Mouse (Mus musculus) midbrain, embryonic 16.5 days (tissue): ENCODE data around the gene Plce1. TPM values are rescaled to one million over a fixed set of nuclear protein-coding genes. Genes with fewer than 3 reads are reported as not detected.

ENCODE experiments used
- ATAC-seq: fragments of 200-750 bp; cut with Nextera tagmentation; 2 replicates; pipeline ENCODE4 v1.8.0; 2017; ENCODE audit warnings: moderate TSS enrichment
- H3K27ac ChIP-seq: fragments of 300-500 bp; sonication (generic); 2 replicates; pipeline ENCODE4 v1.5.1; 2014; ENCODE audit warnings: mild to moderate bottlenecking, low read length, mixed read lengths
- H3K27me3 ChIP-seq: fragments of 300-500 bp; sonication (generic); 2 replicates; pipeline ENCODE4 v1.6.1; 2014; ENCODE audit warnings: low read depth, low read length, mixed read lengths; ENCODE audit not compliant: control insufficient read depth, insufficient read depth
- H3K36me3 ChIP-seq: fragments of 300-500 bp; sonication (generic); 2 replicates; pipeline ENCODE4 v1.6.1; 2014; ENCODE audit warnings: mild to moderate bottlenecking, low read length, moderate library complexity, mixed read lengths; ENCODE audit not compliant: control insufficient read depth, insufficient read depth
- H3K4me1 ChIP-seq: fragments of 300-500 bp; sonication (generic); 2 replicates; pipeline ENCODE4 v1.6.1; 2014; ENCODE audit warnings: mild to moderate bottlenecking, low read length, mixed read lengths; ENCODE audit not compliant: control insufficient read depth, insufficient read depth
- H3K4me2 ChIP-seq: fragments of 300-500 bp; sonication (generic); 2 replicates; pipeline ENCODE4 v1.6.1; 2014; ENCODE audit warnings: mild to moderate bottlenecking, low read length, mixed read lengths
- H3K4me3 ChIP-seq: fragments of 300-500 bp; sonication (generic); 2 replicates; pipeline ENCODE4 v1.5.1; 2014; ENCODE audit warnings: low read depth, mild to moderate bottlenecking, low read length, moderate library complexity, mixed read lengths
- H3K9ac ChIP-seq: fragments of 300-500 bp; sonication (generic); 2 replicates; pipeline ENCODE4 v1.6.1; 2014; ENCODE audit warnings: low read depth, low read length, mixed read lengths
- H3K9me3 ChIP-seq: fragments of 300-500 bp; sonication (generic); replicated peaks from 2 replicates; pipeline ENCODE4 v1.6.1; 2014; ENCODE audit warnings: mild to moderate bottlenecking, low read length, mixed read lengths; ENCODE audit not compliant: control insufficient read depth, poor library complexity, severe bottlenecking
- WGBS: fragments of 180-500 bp; shearing (Covaris S2); extraction: QIAGEN DNeasy Blood & Tissue Kit; methylation state at CpG from one replicate; pipeline ENCODE4 v1.1.7; 2014; 5-methylcytosine and 5-hydroxymethylcytosine counted together
- polyA plus RNA-seq: library from polyadenylated mRNA; unstranded; fragments of >200 nt; fragmentation: Nextera tagmentation; extraction: Ambion mirVana; gene quantifications from 2 replicates; pipeline ENCODE4 v1.2.1, GENCODE M21; 2015

Gene Plce1
- polyA plus RNA-seq, 1 experiment from 2014 or later = 4.4 TPM

DNA sequence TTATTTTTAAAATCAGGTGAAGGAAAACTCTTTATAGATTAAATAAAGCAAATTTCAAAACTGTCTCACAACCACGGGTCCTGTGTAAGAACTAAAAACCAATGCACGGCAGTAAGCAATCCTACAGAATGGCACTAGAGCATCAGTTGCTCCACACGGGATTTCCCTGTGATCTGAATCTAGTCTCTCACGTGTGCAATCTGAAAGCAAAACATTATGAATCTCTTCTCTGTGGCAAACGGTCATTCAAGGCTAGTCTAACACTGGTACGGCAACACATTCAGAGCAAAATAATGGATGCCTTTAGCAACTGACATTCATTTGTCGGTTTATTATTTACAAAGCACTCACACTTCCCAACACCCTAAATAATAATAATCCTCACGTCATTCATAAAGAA, 337.3 kb downstream of the Plce1 start:
- peaks cover 10% of the 10 kb centered on the region for H3K4me1 ChIP-seq
- WGBS = 37% methylated on average over 8 of the region's 8 CpGs
- H3K36me3 ChIP-seq = peaks cover 12% of the 10 kb centered on the region
- H3K27me3 ChIP-seq = no peaks in the 10 kb centered on the region
- peak overlapping the region; percentile 89 for H3K4me3 ChIP-seq
- peak overlapping the region; percentile 97 for H3K4me2 ChIP-seq
- H3K9ac ChIP-seq = peak overlapping the region; percentile 89
- H3K27ac ChIP-seq = no peak overlapping the region; the same call in 1 of the 2 replicates
- no peaks in the 10 kb centered on the region for H3K9me3 ChIP-seq
- ATAC-seq = no peak

GRCm38 (mm10) chr19:38818766-38819426, 338.0 kb downstream of the Plce1 start, which contains the start of gene Noc3l:
TSS of gene Noc3l (minus strand) at chr19:38819237.
- Histone ChIP-seq H3K27ac (peak within 1 kb of the TSS; percentile 72), H3K9ac (peak within 1 kb of the TSS; percentile 89), H3K36me3 (peaks cover 11% of the 10 kb centered on the region), H3K9me3 (no peaks in the 10 kb centered on the region), H3K4me1 (peaks cover 10% of the 10 kb centered on the region), H3K4me3 (peak within 1 kb of the TSS; percentile 89), H3K27me3 (no peaks in the 10 kb centered on the region), H3K4me2 (peak within 1 kb of the TSS; percentile 97)
- peak; percentile 98 for ATAC-seq
- under 1% methylated on average over 34 of the region's 38 CpGs for WGBS

GRCm38 (mm10) chr19:38819427-38819802, 338.5 kb downstream of the Plce1 start:
- peaks cover 10% of the 10 kb centered on the region for H3K4me1 ChIP-seq
- peaks cover 7% of the 10 kb centered on the region; the same call in 1 of the 2 replicates for H3K36me3 ChIP-seq
- peak overlapping the region; percentile 89 for H3K9ac ChIP-seq
- peak overlapping the region; percentile 89 for H3K4me3 ChIP-seq
- H3K4me2 ChIP-seq = peak overlapping the region; percentile 97
- WGBS = 14% methylated on average over 16 of the region's 16 CpGs
- H3K27ac ChIP-seq = peak overlapping the region; percentile 72
- H3K9me3 ChIP-seq = no peaks in the 10 kb centered on the region
- H3K27me3 ChIP-seq = no peaks in the 10 kb centered on the region
- peak; percentile 81 for ATAC-seq

GRCm38 (mm10) chr19:38820186-38820804, 339.4 kb downstream of the Plce1 start:
- Histone ChIP-seq H3K27ac (no peak overlapping the region), H3K27me3 (no peaks in the 10 kb centered on the region), H3K4me3 (no peak overlapping the region), H3K9ac (no peak overlapping the region), H3K4me1 (peaks cover 10% of the 10 kb centered on the region), H3K9me3 (no peaks in the 10 kb centered on the region), H3K4me2 (no peak overlapping the region), H3K36me3 (no peaks in the 10 kb centered on the region)
- no peak for ATAC-seq
- 87% methylated on average over 4 of the region's 4 CpGs for WGBS

DNA sequence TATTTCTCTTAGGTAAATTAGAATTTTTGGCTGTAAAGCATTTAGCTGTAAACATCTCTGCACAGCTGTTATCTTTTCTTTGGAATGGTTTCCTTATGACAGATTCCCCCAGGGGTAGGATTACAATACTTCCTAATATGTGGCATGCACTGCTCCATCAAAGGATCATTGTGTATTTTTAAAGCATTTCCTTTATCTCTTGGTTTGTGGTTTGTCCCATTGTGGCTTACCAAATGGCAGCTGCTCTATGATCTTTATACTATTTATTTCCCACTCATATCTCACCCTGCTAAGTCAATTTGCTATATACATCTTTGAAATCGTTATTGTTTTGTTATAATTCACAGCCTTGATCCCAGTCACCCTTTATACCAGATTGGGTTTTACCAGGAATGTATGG, 352.3 kb downstream of the Plce1 start:
- no peak for ATAC-seq
- no peak overlapping the region for H3K9ac ChIP-seq
- WGBS = 79% methylated on average over 1 of the region's 1 CpGs
- H3K4me3 ChIP-seq = no peak overlapping the region
- H3K9me3 ChIP-seq = no peaks in the 10 kb centered on the region
- H3K4me1 ChIP-seq = peaks cover 8% of the 10 kb centered on the region
- no peaks in the 10 kb centered on the region for H3K27me3 ChIP-seq
- no peak overlapping the region for H3K4me2 ChIP-seq
- H3K27ac ChIP-seq = no peak overlapping the region
- H3K36me3 ChIP-seq = no peaks in the 10 kb centered on the region

Other genes starting within 250 kb of the Plce1 start
- gene Lgi1, start 216.6 kb upstream of the Plce1 start, polyA plus RNA-seq = 24.4 and 28.6 TPM in 2 replicates
- 0.75 and 0.84 TPM in 2 replicates for gene Slc35g1, start 85.1 kb upstream of the Plce1 start, polyA plus RNA-seq